Mouse (Mus musculus) hindbrain, embryonic 10.5 days (tissue): ENCODE data around the gene Casq2. TPM values are rescaled to one million over a fixed set of nuclear protein-coding genes. Genes with fewer than 3 reads are reported as not detected.

Experiments used
- DNase-seq: peaks from one replicate; pipeline ENCODE4 v3.0.0-alpha.2; 2017; ENCODE audit warnings: low spot score
- H3K27ac ChIP-seq: fragments of 300-500 bp; sonication (generic); 2 replicates; pipeline ENCODE4 v1.5.1; 2016; ENCODE audit warnings: mild to moderate bottlenecking, moderate library complexity
- H3K27me3 ChIP-seq: fragments of 300-500 bp; sonication (generic); 2 replicates; pipeline ENCODE4 v1.6.1; 2016; ENCODE audit warnings: mild to moderate bottlenecking; ENCODE audit not compliant: poor library complexity, insufficient read depth, severe bottlenecking
- H3K36me3 ChIP-seq: fragments of 300-500 bp; sonication (generic); 2 replicates; pipeline ENCODE4 v1.6.1; 2016; ENCODE audit warnings: mild to moderate bottlenecking, moderate library complexity
- H3K4me1 ChIP-seq: fragments of 300-500 bp; sonication (generic); replicated peaks from 2 replicates; pipeline ENCODE4 v1.6.1; 2016; ENCODE audit warnings: mild to moderate bottlenecking
- H3K4me3 ChIP-seq: fragments of 300-500 bp; sonication (generic); 2 replicates; pipeline ENCODE4 v1.5.1; 2016; ENCODE audit warnings: mild to moderate bottlenecking, moderate library complexity
- H3K9me3 ChIP-seq: fragments of 300-500 bp; sonication (generic); 2 replicates; pipeline ENCODE4 v1.6.1; 2016; ENCODE audit warnings: mild to moderate bottlenecking, moderate library complexity
- WGBS: fragments of 180-500 bp; shearing (Covaris S2); methylation state at CpG from one replicate; pipeline ENCODE4 v1.1.7; 2016; 5-methylcytosine and 5-hydroxymethylcytosine counted together
- polyA plus RNA-seq: library from polyadenylated mRNA; unstranded; fragments of >200 nt; fragmentation: Nextera tagmentation; extraction: Ambion mirVana; gene quantifications from 2 replicates; pipeline ENCODE4 v1.2.1, GENCODE M21; 2016

The Casq2 gene
- polyA plus RNA-seq, 1 experiment from 2014 or later: 0.08 TPM

DNA sequence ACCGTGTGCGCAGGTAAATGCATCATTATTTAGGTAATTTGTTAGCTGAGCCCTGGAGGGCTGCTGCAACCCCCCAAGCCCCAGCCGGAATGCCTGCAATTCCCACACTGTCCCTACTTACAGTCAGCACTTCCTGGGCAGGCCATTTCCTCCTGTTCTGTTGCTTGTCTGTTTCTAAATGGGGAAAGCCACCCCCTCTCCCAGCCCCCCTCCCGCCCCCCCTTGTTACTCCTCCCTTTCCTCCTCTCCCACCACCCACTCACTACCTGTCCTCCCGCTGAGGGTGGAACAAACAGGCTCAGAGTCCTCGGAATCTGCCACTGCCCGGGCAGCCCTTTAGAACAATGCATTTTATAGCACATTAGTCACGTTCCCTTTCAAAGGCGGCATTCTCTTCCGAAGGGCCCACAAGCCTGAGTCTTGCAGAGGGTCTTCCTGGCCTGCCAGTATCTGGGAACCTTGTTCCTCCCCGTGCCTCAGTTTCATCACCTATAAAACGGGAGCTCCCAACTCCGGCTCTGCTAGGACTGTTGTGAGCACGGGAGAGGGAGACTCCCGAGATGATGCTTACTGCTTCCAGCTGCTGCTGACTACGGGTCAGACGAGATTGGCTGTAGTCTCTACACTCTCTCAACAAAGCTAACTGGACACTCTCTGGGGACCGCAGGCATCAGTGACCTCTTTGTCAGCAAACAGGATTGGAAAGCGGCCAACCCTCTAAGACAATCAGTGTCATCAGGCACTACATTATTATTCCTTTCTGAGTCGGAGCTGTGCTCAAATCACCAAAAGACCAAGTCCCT is 107.5 kb downstream of the Casq2 start:
- Histone ChIP-seq H3K9me3 (no peaks in the 10 kb centered on the region), H3K4me1 (peaks cover 91% of the 10 kb centered on the region), H3K36me3 (no peaks in the 10 kb centered on the region), H3K27ac (peak overlapping the region; percentile 81), H3K27me3 (peaks cover 65% of the 10 kb centered on the region), H3K4me3 (peak overlapping the region; percentile 36)
- WGBS: 4% methylated on average over 20 of the region's 20 CpGs
- DNase-seq: peak; percentile 54

DNA sequence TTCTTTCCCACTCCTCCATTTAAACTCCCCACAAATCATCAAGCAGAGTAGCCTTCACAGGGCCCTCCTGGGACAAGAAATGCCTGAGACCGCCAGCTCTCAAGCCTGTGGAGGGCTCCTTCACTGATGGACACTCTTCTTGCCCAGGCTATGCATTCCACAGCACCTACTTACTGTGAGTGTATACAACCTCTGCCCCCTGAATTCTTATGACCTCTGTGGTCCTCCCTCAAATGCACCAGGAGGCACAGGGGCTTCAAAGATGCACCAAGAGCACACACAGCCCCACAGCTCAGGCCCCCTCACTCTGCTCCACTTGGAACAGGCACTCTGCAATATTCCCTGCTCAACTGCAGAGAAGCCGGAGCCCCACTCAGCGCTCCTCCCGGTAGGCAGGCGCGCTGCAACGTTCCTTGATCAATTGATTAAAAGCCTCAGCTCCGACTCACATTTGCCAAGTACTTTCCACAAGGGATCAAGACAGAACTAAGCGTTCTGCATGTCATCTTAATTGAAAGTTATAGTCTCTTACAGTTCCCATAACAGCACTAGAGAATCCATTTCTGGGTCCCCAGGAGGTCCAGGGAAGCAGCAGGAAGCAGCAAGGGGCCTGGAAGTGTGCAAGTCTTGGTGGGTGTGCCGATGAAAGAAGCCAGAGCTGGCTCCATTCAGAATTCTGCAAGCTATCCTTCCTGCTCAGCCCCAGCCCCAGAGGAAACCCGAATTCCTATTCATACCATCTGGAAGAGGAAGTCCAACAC is 108.3 kb downstream of the Casq2 start:
- peak; percentile 49 for DNase-seq

DNA sequence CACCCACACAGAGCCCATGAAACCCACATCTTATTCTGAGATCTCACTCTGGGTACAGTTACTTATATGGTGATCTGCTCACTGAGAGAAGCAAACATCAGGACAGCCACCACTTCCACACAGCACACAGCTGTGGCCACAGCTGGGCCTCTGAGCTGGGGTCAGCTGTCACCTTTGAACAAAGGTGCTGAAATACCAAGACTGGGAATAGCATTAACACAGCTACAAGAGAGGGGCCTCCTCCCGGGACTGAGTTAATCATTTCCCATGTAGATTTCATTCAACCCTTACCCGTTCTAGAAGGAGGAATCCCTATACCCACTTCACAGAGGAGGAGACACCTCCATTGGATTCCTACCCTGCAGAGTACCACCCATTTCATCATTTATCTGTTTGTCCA is 109.5 kb downstream of the Casq2 start:
- Histone ChIP-seq H3K9me3 (no peaks in the 10 kb centered on the region), H3K4me1 (peaks cover 91% of the 10 kb centered on the region), H3K4me3 (no peak overlapping the region), H3K27ac (no peak overlapping the region), H3K27me3 (peaks cover 85% of the 10 kb centered on the region), H3K36me3 (no peaks in the 10 kb centered on the region)
- no peak for DNase-seq
- 46% methylated on average over 2 of the region's 2 CpGs for WGBS

More for the DNA sequence above, 108.3 kb downstream of the Casq2 start:
- peaks cover 91% of the 10 kb centered on the region for H3K4me1 ChIP-seq
- H3K36me3 ChIP-seq: no peaks in the 10 kb centered on the region
- 3% methylated on average over 11 of the region's 11 CpGs for WGBS
- H3K27me3 ChIP-seq: peaks cover 73% of the 10 kb centered on the region
- no peaks in the 10 kb centered on the region for H3K9me3 ChIP-seq
- H3K27ac ChIP-seq: peak overlapping the region; percentile 81
- peak overlapping the region; percentile 36 for H3K4me3 ChIP-seq

Other genes with a start within 250 kb of the Casq2 start
- gene Mab21l3, start 237.5 kb upstream of the Casq2 start, polyA plus RNA-seq: 0.47 TPM in 2 replicates
- gene Slc22a15, start 162.0 kb upstream of the Casq2 start, polyA plus RNA-seq: 5.4 and 9.9 TPM in 2 replicates
- gene Nhlh2, start 76.3 kb upstream of the Casq2 start, polyA plus RNA-seq: 64.1 and 152 TPM in 2 replicates
- 13.9 and 14.7 TPM in 2 replicates for gene Vangl1, start 118.3 kb downstream of the Casq2 start, polyA plus RNA-seq